Mouse (Mus musculus): ENCODE measurements around the gene Mb. TPM values are rescaled to one million over a fixed set of nuclear protein-coding genes. Genes with fewer than 3 reads are reported as not detected.

The Mb gene
- polyA plus RNA-seq, 1 experiment from 2014 or later = 0.49 TPM

DNA sequence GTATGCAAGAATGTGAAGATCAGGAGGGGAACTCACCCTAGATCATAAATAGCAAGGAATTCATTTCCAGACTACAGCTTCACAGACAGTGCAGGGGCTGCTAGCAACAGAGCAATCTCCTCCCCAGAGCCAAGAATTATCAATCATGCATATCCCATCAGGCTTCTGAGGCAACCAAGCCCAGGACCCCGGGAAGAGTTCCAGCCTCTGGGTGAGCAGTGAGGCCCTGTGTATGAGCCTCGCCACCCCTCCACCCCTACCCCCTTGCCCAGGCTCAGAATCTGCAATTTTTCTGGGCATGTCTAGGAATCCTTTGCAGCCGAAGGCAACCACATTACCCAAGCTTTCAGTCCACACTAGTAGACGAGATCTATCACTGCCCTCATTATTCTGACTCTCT, 28.6 kb downstream of the Mb start:
- WGBS = 83% methylated on average over 4 of the region's 4 CpGs
- Histone ChIP-seq H3K4me2 (no peak overlapping the region), H3K27ac (no peak overlapping the region), H3K9me3 (replicated peaks) (no peaks in the 10 kb centered on the region), H3K27me3 (no peaks in the 10 kb centered on the region), H3K4me1 (peaks cover 17% of the 10 kb centered on the region), H3K36me3 (no peaks in the 10 kb centered on the region), H3K9ac (no peak overlapping the region), H3K4me3 (replicated peaks) (no peak overlapping the region)
- ATAC-seq (replicated peaks; ENCODE audit: low FRiP score) = no peak

DNA sequence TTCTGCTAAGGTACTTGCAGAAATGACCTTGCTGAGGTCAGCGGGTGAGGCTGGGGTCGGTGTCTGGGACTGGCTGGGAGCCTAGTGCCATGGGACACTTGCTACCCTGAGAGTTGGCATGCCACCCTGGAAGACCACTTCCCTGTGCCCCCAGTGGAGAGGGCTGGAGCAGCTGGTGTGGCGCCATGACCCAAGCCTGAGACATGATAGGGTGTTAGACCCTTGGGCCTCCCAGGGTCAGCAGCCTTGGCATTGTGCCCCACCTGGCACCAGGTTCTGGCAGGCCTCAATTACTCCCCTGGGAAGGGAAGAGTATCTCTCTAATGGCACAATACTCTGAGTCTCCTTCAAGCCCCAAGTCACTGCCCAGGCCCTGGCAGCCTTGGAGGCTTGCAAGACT, 29.4 kb downstream of the Mb start:
- Histone ChIP-seq H3K36me3 (no peaks in the 10 kb centered on the region), H3K4me3 (replicated peaks) (no peak overlapping the region), H3K27me3 (no peaks in the 10 kb centered on the region), H3K4me1 (peaks cover 15% of the 10 kb centered on the region), H3K4me2 (no peak overlapping the region), H3K27ac (no peak overlapping the region), H3K9ac (no peak overlapping the region), H3K9me3 (replicated peaks) (no peaks in the 10 kb centered on the region)
- 94% methylated on average over 3 of the region's 3 CpGs for WGBS
- ATAC-seq (replicated peaks; ENCODE audit: low FRiP score) = no peak

DNA sequence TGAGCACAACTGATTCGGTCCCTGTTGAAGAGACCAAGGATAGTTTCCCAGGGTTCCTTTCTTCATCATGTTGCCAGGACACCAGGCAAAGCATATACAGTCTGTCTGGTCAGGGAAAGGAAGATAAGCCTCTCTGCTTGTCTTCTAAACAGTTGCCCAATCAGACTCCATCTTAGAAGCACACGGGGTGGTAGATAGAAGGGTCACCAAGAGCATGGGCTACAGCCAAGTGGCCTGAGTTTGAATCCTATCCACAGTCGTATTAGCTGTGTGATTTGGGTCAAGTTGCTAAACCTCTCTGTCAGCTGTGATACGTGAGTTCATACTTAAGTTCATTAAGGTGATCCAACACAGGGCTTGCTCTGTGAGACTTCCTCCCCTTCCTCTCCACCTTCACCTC, 30.3 kb downstream of the Mb start:
- ATAC-seq (replicated peaks; ENCODE audit: low FRiP score) = no peak
- Histone ChIP-seq H3K4me2 (no peak overlapping the region), H3K4me1 (peaks cover 7% of the 10 kb centered on the region), H3K27me3 (no peaks in the 10 kb centered on the region), H3K9me3 (replicated peaks) (no peaks in the 10 kb centered on the region), H3K9ac (no peak overlapping the region), H3K36me3 (no peaks in the 10 kb centered on the region), H3K27ac (no peak overlapping the region), H3K4me3 (replicated peaks) (no peak overlapping the region)
- 85% methylated on average over 4 of the region's 4 CpGs for WGBS

DNA sequence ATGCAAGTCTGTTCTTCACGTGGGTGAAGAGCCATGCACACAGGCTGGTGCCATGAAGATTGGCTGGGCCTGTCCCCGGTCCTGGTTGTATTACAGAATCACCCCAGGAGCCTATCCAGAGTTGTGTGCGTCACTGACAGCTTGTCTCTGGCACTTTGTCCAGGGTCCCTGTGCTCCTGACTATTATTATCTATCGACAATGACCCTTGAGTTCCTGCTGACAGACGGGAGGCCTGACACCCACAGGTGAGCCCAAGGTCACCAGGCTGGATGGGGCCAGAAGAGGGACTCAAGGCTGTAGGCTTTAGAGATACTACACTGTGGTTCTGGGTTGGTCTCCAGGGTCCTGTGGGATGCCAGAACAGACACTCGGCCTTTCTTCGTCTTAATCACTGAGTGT, 30.9 kb downstream of the Mb start:
- Histone ChIP-seq H3K4me3 (replicated peaks) (no peak overlapping the region), H3K9me3 (replicated peaks) (no peaks in the 10 kb centered on the region), H3K4me2 (no peak overlapping the region), H3K27me3 (no peaks in the 10 kb centered on the region), H3K36me3 (no peaks in the 10 kb centered on the region), H3K27ac (no peak overlapping the region), H3K4me1 (peaks cover 13% of the 10 kb centered on the region), H3K9ac (no peak overlapping the region)
- 86% methylated on average over 7 of the region's 7 CpGs for WGBS
- no peak for ATAC-seq (replicated peaks; ENCODE audit: low FRiP score)

DNA sequence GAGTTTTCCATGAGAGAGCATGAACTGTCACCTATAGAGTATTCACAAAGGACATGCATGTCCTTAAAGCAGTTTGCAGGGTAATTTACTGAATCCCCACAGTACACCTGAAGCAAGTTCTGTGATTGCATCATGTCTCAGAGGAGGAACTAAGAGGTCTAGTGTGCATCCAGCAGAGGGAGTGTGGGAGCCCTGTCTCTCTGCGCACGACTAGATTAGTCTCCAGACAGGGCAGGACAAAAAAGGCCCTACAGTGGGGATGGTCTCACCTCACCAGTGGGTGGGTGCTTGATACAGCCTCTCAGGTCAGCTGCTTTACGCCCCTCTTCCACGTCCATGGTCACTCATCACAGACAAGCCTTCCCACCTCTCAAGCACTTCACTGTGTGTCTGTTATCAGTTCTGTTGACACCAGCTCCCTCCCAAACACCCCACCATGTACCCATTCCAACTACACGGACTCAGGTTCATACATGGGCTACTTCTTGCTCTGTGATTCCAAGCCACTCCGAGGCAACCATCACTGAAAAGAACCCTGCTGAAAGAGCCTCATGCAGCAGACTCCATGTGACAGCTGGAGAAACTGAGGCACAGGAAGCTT, 31.6 kb downstream of the Mb start:
- H3K36me3 ChIP-seq = no peaks in the 10 kb centered on the region
- H3K4me3 ChIP-seq (replicated peaks) = no peak overlapping the region
- no peaks in the 10 kb centered on the region for H3K27me3 ChIP-seq
- no peak overlapping the region for H3K27ac ChIP-seq
- H3K9ac ChIP-seq = no peak overlapping the region
- no peaks in the 10 kb centered on the region for H3K9me3 ChIP-seq (replicated peaks)
- WGBS = 63% methylated on average over 6 of the region's 6 CpGs
- ATAC-seq (replicated peaks; ENCODE audit: low FRiP score) = no peak
- peaks cover 20% of the 10 kb centered on the region for H3K4me1 ChIP-seq
- H3K4me2 ChIP-seq = no peak overlapping the region

DNA sequence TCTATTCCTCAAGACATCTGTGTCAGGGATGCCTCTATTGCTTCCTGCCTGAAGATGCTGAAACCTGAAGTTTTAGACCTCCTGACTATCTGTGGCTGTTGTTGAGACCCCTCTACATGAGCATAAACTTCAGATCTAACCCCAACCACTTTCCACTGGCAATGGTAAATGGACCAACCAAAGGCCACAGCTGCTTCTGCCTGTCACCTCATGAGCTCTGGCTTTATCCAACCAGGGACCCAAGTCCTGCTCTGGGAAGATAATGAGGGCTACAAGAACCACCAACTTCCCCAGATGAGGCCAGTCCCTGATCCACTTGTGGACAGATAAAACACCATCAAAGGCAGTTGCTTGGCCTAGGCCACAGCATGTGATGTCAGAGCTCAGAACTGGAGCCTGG, 32.6 kb downstream of the Mb start:
- H3K4me2 ChIP-seq = no peak overlapping the region
- H3K9me3 ChIP-seq (replicated peaks) = no peaks in the 10 kb centered on the region
- H3K27ac ChIP-seq = no peak overlapping the region
- H3K4me3 ChIP-seq (replicated peaks) = no peak overlapping the region
- ATAC-seq (replicated peaks; ENCODE audit: low FRiP score) = no peak
- H3K9ac ChIP-seq = no peak overlapping the region
- no peaks in the 10 kb centered on the region for H3K27me3 ChIP-seq
- H3K4me1 ChIP-seq = peaks cover 29% of the 10 kb centered on the region
- no peaks in the 10 kb centered on the region for H3K36me3 ChIP-seq

DNA sequence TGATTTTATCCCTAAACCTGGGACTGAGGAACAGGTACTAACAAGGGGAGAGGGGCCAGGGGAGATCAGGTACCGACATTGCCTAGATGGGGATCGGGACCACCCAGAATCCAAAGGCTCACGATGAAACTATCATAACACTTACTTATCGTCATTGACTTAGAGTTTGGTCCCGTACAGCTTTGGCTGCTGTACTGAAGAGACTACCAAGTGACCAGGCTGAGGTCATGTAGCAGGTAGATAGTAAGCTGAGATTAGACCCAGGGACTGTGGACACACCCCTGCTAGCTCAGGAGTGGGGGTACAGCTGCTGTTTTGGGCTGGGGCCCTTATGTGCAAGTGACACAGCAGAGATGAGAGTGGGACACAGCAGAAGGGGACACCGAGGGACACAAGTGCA, 34.0 kb downstream of the Mb start:
- no peak for ATAC-seq (replicated peaks; ENCODE audit: low FRiP score)
- no peak overlapping the region for H3K4me2 ChIP-seq
- no peak overlapping the region for H3K9ac ChIP-seq
- no peaks in the 10 kb centered on the region for H3K9me3 ChIP-seq (replicated peaks)
- no peaks in the 10 kb centered on the region for H3K36me3 ChIP-seq
- H3K4me3 ChIP-seq (replicated peaks) = no peak overlapping the region
- H3K27ac ChIP-seq = no peak overlapping the region
- H3K27me3 ChIP-seq = no peaks in the 10 kb centered on the region
- 95% methylated on average over 6 of the region's 6 CpGs for WGBS
- peaks cover 28% of the 10 kb centered on the region for H3K4me1 ChIP-seq

DNA sequence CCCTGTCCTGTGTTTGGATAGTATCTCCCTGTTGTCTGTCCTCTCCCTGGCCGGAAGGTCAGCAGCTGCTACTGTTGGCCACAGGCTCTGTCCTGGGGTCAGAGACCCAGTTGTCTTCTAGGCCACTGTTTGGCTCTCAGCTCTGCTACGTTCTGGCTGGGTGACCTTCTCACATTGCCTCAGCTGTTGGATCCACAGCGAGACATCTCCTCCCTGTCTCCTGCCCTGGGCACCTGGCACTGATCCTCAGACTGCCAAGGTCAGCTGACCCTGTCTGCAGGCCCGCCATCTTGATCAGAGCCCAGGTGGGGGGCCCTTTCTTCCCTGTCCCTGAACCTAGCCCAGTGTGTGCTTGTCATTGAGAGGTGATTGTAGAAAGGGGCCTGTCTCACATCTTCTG, 35.5 kb downstream of the Mb start:
- WGBS = 43% methylated on average over 4 of the region's 4 CpGs
- Histone ChIP-seq H3K27me3 (no peaks in the 10 kb centered on the region), H3K4me1 (peaks cover 23% of the 10 kb centered on the region), H3K36me3 (no peaks in the 10 kb centered on the region), H3K4me2 (no peak overlapping the region), H3K9ac (no peak overlapping the region), H3K4me3 (replicated peaks) (no peak overlapping the region), H3K27ac (peak overlapping the region; percentile 66), H3K9me3 (replicated peaks) (no peaks in the 10 kb centered on the region)
- ATAC-seq (replicated peaks; ENCODE audit: low FRiP score) = no peak

DNA sequence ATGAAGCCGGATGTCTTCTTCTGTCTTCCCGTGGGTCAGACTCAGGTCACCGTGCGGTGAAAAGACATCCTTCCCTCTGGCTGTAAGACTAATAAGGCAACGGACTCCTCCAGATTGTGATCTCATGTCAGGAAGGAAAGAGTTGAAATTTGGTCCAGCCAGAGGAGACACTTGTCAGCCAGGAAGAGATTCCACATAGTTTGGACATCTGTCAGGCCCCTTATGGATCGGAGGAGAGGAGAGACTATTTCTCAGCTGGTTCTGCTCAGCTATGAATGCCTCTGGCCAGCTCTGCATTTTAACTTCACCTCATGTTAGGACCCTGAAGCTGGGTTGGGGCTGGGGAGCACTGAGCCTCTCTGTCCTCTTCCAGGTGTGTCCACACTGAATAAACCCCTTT, 36.0 kb downstream of the Mb start:
- peaks cover 23% of the 10 kb centered on the region for H3K4me1 ChIP-seq
- no peaks in the 10 kb centered on the region for H3K36me3 ChIP-seq
- no peak overlapping the region for H3K4me3 ChIP-seq (replicated peaks)
- 33% methylated on average over 6 of the region's 6 CpGs for WGBS
- H3K9ac ChIP-seq = no peak overlapping the region
- ATAC-seq (replicated peaks; ENCODE audit: low FRiP score) = no peak
- no peaks in the 10 kb centered on the region for H3K27me3 ChIP-seq
- H3K9me3 ChIP-seq (replicated peaks) = no peaks in the 10 kb centered on the region
- no peak overlapping the region for H3K4me2 ChIP-seq
- peak overlapping the region; percentile 66 for H3K27ac ChIP-seq

DNA sequence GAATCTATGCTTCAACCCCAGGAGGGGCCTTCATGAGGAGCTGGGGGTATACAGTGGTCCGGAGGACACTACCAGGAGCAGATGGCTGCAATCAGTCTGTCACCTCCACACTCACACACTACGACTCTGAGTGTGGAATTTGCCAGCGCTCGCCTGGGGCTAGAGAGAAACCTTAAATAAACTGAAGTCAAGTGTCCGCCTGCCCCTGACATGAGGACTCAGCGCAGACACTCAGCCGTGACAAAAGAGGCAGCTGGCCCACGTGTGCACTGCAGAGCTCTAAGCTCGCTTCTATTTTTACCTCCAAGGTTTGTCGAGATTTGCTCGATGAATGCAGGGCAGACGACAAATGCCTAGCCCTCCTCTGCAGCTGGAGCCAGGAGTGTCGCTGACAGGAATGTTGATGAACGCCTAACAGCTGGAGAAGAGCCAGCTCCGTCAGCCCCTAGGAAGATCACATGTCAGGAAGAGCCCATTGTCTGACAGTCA, 36.7 kb downstream of the Mb start:
- H3K27ac ChIP-seq = peak overlapping the region; percentile 66
- ATAC-seq (replicated peaks; ENCODE audit: low FRiP score) = peak; percentile 33; the same call in 1 of the 2 replicates

DNA sequence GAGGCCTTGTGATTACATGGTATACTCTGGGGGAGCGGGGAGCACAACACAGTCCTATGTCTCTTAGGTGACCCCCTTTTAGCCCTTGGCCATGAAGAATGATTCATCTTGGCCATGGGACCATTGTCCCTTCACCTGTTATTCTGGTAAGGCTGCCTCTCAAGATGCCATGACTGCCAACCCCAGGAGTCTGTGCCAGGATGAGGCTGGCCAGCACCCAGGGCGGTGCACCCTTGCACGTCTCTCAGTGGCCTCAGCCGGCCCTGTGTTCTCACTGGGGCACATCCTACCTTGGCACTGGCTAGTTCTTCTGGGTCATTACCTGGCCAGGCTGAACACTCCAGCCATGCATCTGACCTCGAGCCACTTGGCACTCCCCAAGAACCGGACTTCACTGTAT, 41.6 kb downstream of the Mb start:
- Histone ChIP-seq H3K27ac (no peak overlapping the region), H3K4me1 (peaks cover 9% of the 10 kb centered on the region), H3K4me3 (replicated peaks) (no peak overlapping the region), H3K9ac (no peak overlapping the region), H3K9me3 (replicated peaks) (no peaks in the 10 kb centered on the region), H3K27me3 (no peaks in the 10 kb centered on the region), H3K36me3 (no peaks in the 10 kb centered on the region), H3K4me2 (no peak overlapping the region)
- WGBS = 90% methylated on average over 6 of the region's 6 CpGs
- ATAC-seq (replicated peaks; ENCODE audit: low FRiP score) = no peak

More for the DNA sequence above, 36.7 kb downstream of the Mb start:
- Histone ChIP-seq H3K27me3 (no peaks in the 10 kb centered on the region), H3K4me2 (peak overlapping the region; percentile 34), H3K36me3 (no peaks in the 10 kb centered on the region), H3K9me3 (replicated peaks) (no peaks in the 10 kb centered on the region), H3K4me1 (peaks cover 23% of the 10 kb centered on the region), H3K9ac (no peak overlapping the region), H3K4me3 (replicated peaks) (no peak overlapping the region)
- WGBS = 3% methylated on average over 15 of the region's 15 CpGs

DNA sequence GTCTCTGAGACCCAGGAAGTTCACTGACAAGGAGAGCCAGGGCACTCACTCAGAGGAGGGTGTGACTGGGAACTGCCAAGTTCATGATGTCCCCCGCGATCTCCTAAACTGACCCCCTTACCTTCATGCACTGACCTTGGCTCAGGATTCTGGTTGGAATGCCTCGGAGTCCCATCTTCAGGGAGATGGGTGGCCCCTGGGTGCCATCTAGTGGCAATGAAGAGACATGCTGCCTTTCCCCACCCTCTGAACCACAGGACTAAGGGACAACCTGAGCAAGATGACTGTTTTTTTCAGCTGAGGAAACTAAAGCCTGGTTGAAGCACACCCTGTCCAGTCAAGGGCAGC, 46.6 kb downstream of the Mb start:
- Histone ChIP-seq H3K27ac (no peak overlapping the region), H3K36me3 (no peaks in the 10 kb centered on the region), H3K9me3 (replicated peaks) (no peaks in the 10 kb centered on the region), H3K4me1 (no peaks in the 10 kb centered on the region), H3K27me3 (0 out of 2 replicates have a peak, but pooled peaks cover under 1% of the 10 kb centered on the region), H3K4me3 (replicated peaks) (no peak overlapping the region), H3K4me2 (no peak overlapping the region), H3K9ac (no peak overlapping the region)
- ATAC-seq (replicated peaks; ENCODE audit: low FRiP score) = no peak; the same call in 1 of the 2 replicates
- 12% methylated on average over 3 of the region's 3 CpGs for WGBS

DNA sequence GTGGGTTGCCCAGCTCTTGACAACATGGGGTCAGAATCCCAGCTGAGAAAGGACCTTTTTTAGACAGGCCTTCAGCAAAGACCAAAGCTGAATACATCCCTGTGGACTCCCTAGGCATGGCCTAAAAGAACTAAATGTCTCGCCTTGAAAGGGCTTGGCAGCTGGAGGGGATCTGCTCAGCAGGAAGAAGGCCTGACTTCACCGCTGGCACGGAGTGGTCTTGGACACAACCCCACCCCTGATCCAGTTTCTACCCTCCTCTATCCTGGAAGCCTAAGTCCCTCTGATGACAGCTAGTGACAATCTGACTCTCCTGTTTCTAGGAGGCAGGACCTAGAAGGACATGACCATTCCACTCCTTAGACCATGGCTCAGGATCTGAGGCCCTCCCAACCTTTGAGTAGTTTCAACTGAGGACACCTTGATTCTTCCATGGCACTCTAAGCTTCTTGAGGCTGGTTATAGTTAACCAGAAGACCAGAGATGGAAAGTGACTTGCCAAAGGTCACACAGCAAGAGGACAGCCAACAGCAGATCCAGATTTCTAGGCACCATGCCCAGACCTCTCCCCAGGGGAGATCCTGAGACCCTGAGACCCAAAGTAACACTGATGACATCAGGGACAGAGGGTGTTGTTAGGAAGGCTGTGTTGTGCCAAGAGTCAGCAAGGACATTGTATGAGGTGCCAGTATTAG, 47.1 kb downstream of the Mb start:
- Histone ChIP-seq H3K4me2 (no peak overlapping the region), H3K4me1 (no peaks in the 10 kb centered on the region), H3K9me3 (replicated peaks) (no peaks in the 10 kb centered on the region), H3K27me3 (peaks cover 5% of the 10 kb centered on the region; the same call in 1 of the 2 replicates), H3K4me3 (replicated peaks) (no peak overlapping the region), H3K9ac (no peak overlapping the region), H3K36me3 (no peaks in the 10 kb centered on the region), H3K27ac (no peak overlapping the region)
- no peak for ATAC-seq (replicated peaks; ENCODE audit: low FRiP score)
- WGBS = 84% methylated on average over 3 of the region's 3 CpGs

All from kidney, embryonic 15.5 days (tissue).